Mouse (Mus musculus): ENCODE measurements around the gene Acd.

The Acd gene

DNA sequence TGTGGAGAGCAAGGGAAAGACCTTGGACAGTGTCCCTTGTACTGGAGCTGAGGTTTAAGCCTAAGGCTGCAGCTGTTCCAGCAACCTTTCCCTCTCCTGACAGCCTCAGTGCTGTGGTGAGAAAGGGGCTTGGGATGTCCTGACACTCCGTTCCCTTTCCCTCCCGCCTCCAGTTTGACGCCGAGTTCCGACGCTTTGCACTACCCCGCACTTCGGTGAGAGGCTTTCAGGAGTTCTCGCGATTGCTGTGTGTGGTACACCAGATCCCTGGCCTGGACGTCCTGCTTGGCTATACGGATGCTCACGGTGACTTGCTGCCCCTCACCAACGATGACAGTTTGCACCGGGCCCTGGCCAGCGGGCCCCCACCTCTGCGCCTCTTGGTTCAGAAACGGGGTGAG is 1.1 kb upstream of the Acd start:
- DNase-seq (ENCODE audit: low spot score in 2 of 2): peak in 1 of 2 experiments; percentile 32

DNA sequence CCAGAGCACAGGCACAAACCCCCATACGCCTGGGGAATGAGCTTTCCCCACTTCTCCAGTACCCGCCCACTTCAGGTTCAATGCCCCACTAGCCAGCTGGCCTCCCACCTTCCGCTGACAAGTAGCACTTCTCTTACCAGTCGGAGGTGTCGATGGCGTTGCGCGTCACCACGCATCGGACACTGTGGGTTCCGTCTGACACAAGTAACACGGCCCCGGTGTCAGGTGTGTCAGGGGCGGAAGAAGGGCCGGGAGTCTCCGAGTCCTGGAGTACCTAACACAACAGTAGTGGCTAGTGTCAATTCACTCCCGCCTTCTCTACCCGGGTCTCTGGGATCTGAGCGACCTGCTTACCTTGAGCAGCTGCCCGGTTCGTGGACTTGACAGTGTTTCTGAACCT is 336 bp downstream of the Acd start:
- DNase-seq (ENCODE audit: low spot score in 2 of 2): peak in 1 of 2 experiments; percentile 79

DNA sequence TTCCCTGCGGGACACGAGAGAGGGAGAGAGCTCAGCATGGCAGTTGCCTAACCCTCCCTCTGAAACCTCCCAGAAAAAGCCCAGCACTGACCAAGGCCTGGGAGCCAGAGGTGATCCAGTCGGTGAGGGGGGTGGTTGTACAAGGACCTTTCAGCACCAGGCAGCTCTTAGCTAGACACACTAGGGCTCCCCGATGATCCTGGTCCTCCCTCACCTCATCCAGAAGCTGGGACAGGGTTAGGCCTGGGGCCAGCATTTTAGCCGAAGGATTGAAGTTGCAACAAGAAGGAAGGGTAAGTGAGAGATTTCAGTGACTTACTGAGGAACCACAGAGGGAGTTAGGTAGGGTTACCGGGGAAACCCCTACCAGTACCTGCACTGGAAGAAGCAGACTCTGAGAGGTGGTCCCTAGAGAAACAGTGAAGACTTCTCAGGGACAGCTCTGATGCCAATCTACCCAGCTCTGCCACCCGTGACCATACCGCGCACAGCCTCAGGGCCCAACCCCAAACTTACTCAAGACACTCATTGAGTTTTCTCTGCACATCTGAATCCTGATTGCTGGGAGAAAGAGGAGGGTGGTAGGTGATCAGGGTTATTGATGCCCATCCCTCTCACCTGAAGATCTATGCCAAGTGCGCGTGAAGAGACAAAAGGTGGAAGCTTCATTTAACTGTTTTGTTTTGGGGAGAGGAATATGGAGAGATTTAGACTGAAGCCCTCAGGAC is 1.2 kb downstream of the Acd start:
- no peak for DNase-seq (ENCODE audit: low spot score in 2 of 2)

DNA sequence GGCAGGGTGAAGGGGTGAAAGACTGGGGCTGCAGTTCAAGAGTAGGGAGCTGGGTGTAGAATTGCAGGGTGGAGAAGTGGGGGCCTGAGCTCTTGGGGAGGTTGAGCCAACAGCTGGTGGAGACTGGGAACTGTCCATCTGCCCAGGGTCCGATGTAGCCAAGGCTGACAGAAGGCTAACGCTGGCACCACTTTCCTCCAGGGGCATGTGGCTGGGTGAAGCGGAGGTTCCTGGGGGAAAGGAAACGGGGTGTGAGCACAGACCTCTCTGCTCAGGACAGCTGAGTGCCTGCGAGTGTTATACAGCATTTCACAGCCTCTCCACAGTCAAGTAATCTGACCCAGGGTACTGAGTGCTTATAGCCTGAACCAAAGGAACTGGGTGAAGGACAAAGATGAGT is 2.2 kb downstream of the Acd start:
- no peak for DNase-seq (ENCODE audit: low spot score in 2 of 2)

DNA sequence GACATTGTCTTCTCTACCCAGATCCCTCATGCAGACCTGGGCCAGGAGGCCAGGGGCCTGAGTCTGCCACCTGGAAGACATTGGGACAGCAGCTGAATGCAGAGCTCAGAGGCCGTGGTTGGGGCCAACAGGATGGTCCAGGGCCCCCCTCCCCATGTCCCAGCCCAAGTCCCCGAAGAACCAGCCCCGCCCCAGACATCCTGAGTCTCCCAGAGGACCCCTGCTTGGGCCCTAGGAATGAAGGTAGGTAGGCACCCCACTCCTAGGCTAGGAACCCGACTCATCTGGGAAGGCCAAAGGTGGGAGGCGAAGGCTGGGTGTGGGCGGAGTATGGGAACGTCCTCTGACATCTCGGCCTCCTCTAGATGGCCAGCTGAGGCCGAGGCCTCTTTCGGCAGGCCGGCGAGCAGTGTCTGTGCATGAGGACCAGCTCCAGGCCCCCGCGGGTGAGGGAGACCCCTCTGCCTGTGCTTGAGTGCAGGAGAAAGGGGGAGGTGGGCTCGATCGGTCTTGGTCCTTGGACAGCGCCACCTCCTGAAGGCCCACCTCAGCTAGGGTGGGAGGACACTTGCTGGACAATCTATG is 3.6 kb downstream of the Acd start:
- no peak for DNase-seq (ENCODE audit: low spot score in 2 of 2)

DNA sequence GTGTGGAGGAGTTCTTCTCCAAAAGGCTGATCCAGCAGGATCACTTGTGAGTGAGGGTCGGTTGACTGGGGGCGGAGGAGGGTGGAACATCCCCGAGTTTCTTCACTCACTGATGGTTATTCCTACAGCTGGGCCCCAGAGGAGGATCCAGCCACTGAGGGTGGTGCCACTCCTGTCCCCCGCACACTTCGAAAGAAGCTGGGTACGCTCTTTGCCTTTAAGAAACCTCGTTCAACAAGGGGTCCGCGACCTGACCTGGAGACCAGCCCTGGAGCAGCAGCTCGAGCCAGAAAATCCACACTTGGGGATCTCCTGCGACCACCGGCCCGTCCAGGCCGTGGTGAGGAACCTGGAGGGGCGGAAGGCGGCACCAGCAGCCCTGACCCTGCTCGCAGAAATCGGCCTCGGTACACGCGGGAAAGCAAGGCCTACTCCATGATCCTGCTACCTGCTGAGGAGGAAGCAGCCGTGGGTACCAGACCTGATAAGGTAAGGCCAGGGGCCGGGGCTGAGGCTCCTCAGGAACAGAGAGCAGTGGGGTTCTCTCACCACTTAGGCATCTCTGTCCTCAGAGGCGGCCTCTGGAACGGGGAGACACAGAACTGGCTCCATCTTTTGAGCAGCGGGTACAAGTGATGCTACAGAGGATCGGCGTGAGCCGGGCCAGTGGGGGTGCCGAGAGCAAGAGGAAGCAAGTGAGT is 5.7 kb downstream of the Acd start:
- no peak for DNase-seq (ENCODE audit: low spot score in 2 of 2)

DNA sequence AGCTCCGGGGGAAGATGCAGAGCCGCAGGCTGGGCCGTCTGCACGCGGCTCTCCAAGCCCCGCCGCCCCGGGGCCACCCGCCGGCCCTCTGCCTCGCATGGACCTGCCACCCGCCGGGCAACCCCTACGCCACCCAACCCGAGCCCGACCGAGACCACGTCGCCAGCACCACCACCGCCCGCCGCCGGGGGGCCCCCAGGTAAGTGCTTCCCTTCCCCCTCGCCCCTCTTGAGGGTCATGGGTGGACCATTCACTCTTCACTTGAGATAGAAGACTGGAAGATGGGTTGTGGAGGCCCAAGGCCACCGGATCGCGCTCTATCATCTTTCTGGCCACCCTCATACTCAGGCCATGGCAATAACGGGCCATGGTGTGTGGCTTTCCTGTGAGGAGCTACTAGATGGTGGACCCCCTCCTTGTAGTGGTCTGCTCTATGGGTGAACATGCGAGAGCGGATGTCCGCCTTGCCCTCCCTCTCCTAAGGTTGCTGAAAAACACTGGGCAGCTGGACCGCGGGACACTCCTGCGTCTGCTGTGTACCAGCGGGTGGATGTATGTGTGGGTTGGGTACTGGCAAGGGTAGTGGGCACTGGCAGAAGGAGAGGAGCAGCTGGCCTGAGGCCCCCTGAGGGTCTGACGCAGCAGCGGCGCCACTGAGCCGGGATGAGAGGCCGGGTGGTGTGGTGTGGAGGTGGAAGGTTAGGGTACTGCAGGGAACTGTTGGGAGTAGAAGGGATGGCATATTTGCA is 6.7 kb downstream of the Acd start:
- DNase-seq (ENCODE audit: low spot score in 2 of 2): no peak

DNA sequence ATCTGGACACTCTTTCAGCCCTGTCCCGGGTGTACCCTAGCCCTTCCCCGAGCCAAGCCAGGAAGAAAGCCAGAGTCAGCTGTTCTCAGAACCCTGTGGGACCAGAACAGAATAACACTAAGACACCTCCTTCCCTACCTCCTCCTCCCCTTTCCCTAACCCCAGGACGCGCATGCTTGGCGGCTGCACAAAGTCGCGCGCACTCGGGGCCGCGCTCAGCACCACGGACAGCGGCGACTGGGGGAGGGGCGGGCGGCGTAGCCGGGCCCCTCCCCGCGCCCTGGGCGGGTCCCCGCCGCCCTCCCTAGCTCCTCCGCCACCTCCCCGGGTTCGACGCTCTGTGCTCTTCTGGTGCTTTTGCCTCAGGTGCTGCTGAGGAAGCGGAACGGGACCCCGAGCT is 7.3 kb downstream of the Acd start:
- no peak for DNase-seq (ENCODE audit: low spot score in 2 of 2)

DNA sequence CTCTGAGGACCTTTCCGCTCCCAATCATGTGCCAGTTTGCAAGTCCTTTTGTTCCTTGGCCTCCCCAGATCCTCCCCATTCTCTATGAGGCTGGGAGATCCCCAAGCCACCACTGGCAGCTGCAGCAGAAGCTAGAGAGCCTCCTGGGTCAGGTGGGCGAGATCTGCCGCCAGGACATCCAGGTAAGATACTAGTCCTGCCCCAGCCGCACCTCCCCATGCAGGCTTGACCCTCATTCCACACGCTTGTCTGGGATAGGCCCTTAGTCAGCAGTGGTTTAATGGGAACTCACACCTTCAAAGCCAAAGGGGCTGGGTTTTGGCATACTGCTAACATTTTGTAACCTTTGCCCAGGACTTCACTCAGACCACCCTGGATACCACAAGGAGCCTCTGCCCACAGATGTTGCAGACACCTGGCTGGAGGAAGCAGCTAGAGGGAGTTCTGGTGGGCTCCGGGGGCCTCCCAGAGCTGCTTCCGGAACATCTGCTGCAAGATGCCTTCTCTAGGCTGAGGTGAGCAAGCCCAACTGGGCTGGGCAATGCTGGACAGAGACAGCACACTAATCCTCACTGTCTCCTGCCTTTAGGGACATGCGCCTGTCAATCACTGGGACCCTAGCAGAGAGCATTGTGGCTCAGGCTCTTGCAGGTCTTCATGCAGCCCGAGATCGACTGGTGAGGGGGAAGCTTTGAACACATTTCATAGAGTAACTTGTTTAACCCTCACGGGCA is 8.3 kb downstream of the Acd start:
- DNase-seq (ENCODE audit: low spot score in 2 of 2): no peak

DNA sequence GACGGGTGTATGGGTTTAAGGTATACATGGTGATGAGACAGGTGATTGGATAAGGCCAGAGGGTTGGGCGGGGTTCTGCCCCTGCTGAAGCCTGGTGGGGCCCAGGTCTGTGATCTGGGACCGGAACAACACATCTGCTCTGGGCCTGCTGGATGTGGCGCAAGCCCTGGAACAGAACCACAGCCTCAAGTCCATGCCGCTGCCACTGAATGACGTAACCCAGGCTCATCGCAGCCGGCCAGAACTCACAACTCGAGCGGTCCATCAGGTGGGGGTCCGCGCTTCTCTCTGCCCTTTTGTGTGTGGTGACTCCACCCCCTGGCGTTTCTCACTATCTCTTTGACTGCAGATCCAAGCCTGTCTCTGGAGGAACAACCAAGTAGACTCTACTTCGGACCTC is 9.9 kb downstream of the Acd start:
- no peak for DNase-seq (ENCODE audit: low spot score in 2 of 2)

DNA sequence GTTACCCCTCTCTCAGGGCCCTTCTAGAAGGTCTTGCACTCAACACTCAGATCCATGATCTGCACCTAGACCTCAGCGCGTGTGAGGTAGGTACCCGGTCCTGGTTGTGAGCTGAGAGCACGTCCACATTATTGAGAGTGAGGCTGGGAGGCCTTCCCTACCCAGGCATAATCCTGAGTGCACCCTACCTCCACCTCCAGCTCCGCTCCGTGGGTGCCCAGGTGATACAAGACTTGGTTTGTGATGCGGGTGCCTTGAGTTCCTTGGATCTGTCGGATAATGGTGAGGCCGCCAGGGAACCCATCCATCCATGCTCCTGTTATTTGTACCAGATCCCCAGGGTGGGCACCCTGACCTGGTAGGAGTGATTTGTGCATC is 10.9 kb downstream of the Acd start:
- DNase-seq (ENCODE audit: low spot score in 2 of 2): no peak

DNA sequence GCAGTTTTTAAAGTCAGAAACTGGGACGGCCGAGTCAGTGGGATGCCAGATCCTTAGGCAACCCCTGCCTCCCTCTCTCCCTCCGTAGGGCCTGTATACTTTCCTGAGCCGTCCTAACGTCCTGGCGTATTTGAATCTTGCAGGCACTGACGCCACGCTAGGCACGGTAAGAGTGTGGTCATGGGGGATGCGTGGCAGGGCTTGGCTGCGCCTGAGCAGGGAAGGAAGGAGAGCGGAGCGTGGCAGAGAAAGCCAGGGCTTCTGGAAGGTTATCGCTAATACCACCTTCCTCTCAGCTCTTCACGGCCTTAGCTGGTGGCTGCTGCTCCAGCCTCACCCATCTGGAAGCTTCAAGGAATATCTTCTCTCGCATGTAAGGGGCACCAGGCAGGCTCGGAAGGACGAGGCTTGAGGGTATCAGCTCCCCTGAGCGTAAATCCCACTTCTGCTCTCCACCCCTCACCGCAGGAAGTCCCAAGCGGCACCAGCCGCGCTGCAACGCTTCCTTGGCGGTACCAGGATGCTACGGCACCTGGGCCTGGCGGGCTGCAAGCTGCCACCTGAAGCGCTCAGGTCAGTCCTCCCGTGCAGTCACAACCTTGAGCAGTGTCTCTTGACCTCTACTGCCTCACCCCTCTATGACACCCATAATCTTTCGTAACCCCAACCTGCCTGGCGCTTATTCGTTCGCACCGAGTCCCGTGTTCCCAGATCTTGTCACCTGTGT is 11.5 kb downstream of the Acd start:
- DNase-seq (ENCODE audit: low spot score in 2 of 2): peak in 1 of 2 experiments; percentile 7

DNA sequence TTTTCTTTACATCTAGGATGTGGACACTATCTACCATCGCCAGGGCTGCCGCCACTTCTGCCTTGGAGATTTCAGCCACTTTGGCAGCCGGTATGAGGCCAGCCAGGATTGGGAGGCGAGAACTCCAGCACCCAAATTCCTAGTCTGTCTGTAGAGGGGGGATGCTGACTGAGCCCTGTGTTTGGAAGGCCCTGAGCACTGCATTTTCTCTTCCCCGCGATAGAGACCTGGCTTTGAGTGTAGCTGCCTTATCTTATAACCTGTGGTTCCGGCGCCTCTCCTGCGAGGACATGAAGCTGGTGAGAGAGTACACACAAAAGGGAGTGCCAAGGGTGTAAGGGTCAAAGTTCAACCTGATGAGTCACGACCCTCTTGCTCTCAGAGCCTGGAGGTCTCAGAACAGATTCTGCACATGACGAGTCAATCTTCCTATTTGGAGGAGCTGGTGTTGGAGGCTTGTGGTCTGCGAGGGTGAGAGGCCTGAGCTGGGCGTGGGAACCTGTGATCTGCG is 12.6 kb downstream of the Acd start:
- DNase-seq (ENCODE audit: low spot score in 2 of 2): no peak

DNA sequence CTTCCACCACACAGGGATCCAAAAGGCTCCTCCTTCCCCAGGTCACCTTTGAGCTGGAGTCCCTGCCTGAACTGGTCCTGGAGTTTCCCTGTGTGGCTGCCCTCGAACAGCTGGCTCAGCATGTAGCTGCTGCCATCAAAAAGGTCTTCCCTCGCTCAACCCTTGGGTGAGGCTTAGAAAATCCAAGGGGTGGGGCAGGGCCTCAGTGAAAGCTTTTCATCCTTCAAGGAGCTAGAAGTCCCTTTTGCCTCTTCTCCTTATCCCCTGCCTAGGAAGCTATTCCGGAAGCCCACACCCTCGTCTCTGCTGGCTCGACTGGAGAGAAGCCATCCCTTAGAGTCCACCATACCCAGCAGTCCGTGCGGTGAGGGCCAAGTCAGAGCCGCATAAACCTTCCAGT is 13.4 kb downstream of the Acd start:
- peak in 1 of 2 experiments; percentile 5 for DNase-seq (ENCODE audit: low spot score in 2 of 2)

DNA sequence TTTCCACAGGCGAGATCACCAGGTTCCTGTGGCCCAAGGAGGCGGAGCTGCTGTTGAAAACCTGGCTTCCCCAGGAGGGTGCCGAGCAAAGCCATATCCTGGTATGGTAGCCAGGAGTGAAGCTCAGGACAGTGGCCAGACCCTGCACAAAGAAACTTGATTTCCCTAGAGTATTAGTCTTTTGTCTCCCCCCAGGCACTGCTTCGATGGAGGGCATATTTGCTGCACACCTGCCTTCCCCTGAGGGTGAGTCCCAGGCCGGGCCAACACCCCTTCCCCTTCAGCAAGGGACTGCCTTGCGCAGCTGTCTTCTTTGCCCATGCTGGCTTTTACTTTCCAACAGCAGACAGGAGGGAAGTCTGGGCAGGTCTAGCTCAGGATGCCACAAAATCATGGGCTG is 14.4 kb downstream of the Acd start:
- DNase-seq (ENCODE audit: low spot score in 2 of 2): peak in 1 of 2 experiments; percentile 23

DNA sequence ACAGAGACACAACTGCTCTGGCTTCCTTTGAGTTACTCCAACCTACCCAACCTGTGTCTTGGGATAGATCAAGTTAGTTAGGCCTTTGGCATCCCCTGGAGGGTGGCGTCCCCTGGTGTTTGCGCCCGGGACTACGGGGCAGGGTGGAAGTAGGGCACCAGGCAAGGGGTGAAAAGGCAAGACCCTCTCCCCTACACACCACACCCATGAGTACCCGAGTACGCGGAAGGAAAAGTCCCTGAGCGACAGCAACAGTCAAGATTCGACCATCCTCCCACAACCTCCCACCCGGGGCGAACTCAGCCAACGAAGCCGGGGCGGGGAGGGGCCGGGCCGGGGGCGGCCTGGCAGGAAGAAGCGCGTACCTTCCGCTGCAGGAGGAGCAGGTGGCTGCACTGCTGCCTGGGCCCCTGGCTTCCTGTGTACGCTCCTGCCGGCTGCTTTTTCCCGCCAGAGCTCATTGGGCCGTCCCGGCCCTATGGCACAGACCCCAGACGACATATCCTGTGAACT is 15.1 kb downstream of the Acd start, which contains the start of gene Carmil2:
Gene Carmil2, plus strand, starts transcription at position 479 of the 513 bp plus-strand sequence.
- DNase-seq (ENCODE audit: low spot score in 2 of 2): peak; percentile 80 to 90

DNA sequence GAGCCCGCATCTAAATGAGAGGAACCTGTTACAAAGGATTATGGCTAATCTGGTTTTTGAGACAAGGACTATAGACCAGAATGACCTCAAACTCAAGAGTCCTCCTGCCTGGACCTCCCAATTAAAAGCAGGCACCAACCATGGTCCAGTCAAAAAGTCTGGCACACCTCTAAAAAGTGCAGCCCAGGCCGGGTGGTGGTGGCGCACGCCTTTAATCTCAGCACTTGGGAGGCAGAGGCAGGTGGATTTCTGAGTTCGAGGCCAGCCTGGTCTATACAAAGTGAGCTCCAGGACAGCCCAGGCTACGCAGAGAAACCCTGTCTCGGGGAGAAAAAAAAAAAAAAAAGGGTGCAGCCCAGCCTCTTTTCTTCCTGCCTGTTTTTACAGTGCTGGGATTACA is 15.6 kb downstream of the Acd start:
- no peak for DNase-seq (ENCODE audit: low spot score in 2 of 2)

DNA sequence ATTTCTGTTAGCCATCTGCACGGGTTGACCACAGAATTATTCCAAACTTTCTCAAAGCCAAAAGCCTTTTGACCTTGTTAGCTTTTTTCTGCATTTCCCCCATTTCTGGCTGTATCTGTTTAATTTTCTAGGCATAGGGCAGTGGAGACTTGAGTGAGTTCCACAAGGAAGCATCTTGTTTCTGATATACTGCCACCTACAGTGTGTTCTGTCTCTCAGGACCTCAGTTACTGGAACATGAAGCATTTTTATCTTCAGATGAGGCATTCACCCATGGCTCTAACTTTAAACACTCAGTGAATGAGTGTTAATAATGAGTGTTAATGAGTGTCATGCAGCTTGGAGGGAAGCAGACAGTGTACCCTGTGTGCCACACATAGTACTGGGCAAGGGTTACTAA is 23.0 kb downstream of the Acd start:
- no peak for DNase-seq (ENCODE audit: low spot score in 2 of 2)

DNA sequence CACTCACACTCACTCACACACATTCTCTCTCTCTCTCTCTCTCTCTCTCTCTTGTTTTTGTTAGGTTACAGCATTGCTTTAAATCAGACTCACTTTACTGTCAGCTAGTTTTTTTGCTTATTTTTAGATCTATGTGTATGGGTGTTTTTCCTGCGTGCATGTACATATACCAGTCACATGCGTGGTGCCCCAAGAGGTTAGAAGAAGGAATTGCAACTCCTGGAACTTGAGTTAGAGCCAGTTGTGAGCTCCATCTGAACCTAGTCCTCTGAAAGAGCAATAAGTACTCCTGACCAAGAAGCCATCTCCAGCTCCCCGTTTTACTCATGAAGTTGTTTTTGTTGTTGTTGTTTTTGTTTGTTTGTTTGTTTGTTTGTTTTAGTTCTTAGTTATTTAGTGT is 39.7 kb downstream of the Acd start:
- peak in 1 of 2 experiments; percentile 41 for DNase-seq (ENCODE audit: low spot score in 2 of 2)

DNA sequence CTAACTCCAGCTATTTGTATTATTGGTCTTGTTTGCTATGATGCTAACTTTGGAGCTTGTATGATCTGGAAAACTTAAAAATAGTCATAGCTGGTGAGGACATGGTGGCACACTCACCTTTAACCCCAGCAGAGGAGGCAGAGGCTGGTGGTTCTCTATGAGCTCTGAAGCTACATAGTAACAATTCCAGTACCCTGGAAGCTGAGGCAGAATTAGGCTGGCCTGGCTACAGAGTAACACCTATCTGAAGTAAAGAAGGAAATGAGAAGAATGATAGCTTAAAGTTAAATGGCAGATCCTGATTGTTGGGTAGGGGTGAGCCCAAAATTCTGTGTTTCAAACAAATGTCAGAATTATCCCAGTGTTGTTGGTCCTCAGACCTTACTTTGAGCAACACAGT is 43.3 kb downstream of the Acd start:
- DNase-seq (ENCODE audit: low spot score in 2 of 2): no peak

DNA sequence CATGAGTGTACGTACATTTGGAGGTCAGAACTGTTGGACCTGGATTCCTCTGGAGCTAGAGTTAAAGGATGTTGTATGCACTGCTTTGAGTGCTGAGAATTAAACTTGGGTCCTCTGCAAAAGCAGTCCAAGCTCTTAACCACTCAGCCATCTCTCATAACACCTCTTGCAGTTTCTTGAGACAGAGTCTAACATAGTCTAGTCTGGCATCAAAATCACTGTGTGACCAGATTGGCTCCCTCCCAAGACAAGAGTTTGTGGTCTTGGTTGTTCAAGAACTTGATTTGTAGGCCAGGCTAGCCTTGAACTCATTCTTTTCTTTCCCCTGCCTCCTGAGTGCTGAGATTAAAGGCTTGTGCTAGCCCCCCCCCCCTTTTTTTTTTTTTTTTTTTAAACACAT is 52.0 kb downstream of the Acd start:
- no peak for DNase-seq (ENCODE audit: low spot score in 2 of 2)
